Comparison of ENCODE assay signal across 8 mouse cellular contexts in genomic region chr5:24483326-24483725, GRCm38 (mm10). TPM values are rescaled to one million over a fixed set of nuclear protein-coding genes. Genes with fewer than 3 reads are reported as not detected.
A peak's percentile ranks its signal among the peaks of the same experiment; 100 is the strongest.
DNase-seq lines count a peak whose midpoint lies in the region; ATAC-seq and TF ChIP-seq lines count a peak whose summit lies in the region.

No protein-coding gene starts in this region.

- H3K4me1 ChIP-seq in kidney, adult 2 months (ENCODE audit: control insufficient read depth, insufficient read depth, low read length), result peaks cover 6% of the 10 kb centered on the region; the same call in 1 of the 2 replicates
- 0 out of 4 replicates have a peak, but pooled peaks cover 0 to 2% of the 10 kb centered on the region in 2 experiments for H3K4me1 ChIP-seq in liver, embryonic 14.5 days (replicated peaks; ENCODE audit: control insufficient read depth in 2 of 2, insufficient read depth in 2 of 2, low read length in 1 of 2)
- no peaks in the 10 kb centered on the region for H3K4me1 ChIP-seq in thymus, adult 2 months (replicated peaks; ENCODE audit: control insufficient read depth, insufficient read depth, low read length)

- H3K36me3 ChIP-seq in kidney, adult 2 months (ENCODE audit: control insufficient read depth, insufficient read depth, low read length), result no peaks in the 10 kb centered on the region
- peaks cover 17% of the 10 kb centered on the region for H3K36me3 ChIP-seq in liver, embryonic 14.5 days (replicated peaks; ENCODE audit: control insufficient read depth, insufficient read depth, low read depth)
- H3K36me3 ChIP-seq in thymus, adult 2 months (ENCODE audit: control insufficient read depth, insufficient read depth, low read length), result peaks cover 12% of the 10 kb centered on the region

- H3K9me3 ChIP-seq in liver, embryonic 14.5 days (ENCODE audit: control insufficient read depth, low read length), result no peaks in the 10 kb centered on the region

- no peak for TF ChIP-seq EP300 in liver, embryonic 14.5 days (IDR thresholded peaks at IDR 0.05; ENCODE audit: low read depth)

- H3K4me3 ChIP-seq in kidney, adult 2 months (ENCODE audit: insufficient read depth, low read depth, low read length), result peak overlapping the region; percentile 35
- H3K4me3 ChIP-seq in liver, embryonic 14.5 days (ENCODE audit: insufficient read depth in 1 of 2, low read depth in 2 of 2, low read length in 2 of 2), result no peak overlapping the region
- H3K4me3 ChIP-seq in thymus, adult 2 months (ENCODE audit: control insufficient read depth, insufficient read depth, low read length), result no peak overlapping the region

- peak; percentile 60 for DNase-seq in CD4-positive helper T cell, adult 2 months (ENCODE audit: low read depth, low spot score)
- DNase-seq in ZHBTc4 (ENCODE audit: low read depth, low spot score), result peak; percentile 91
- DNase-seq in heart, adult 18-20 months, result peak; percentile 43 to 56
- peak; percentile 90 for DNase-seq in kidney, adult 2 months
- DNase-seq in liver, embryonic 14.5 days (ENCODE audit: low read depth in 3 of 3, low spot score in 3 of 3), result peak; percentile 30 to 35 (median 32)
- DNase-seq in neural tube, embryonic 10.5 days (ENCODE audit: extremely low spot score, low spot score), result peak; percentile 69
- DNase-seq in thymus, adult 2 months, result peak; percentile 46

- H3K4me2 ChIP-seq in liver, embryonic 14.5 days (ENCODE audit: low read depth), result peak overlapping the region; percentile 19

- no peak overlapping the region for H3K9ac ChIP-seq in liver, embryonic 14.5 days (replicated peaks)

- 28% methylated on average over 11 of the region's 11 CpGs for WGBS in kidney, adult 2 months
- 53% methylated on average over 11 of the region's 11 CpGs for WGBS in liver, embryonic 14.5 days (ENCODE audit: insufficient replicate concordance)
- WGBS in thymus, adult 2 months, result 60% methylated on average over 11 of the region's 11 CpGs

- TF ChIP-seq POLR2A in kidney, adult 2 months (IDR thresholded peaks at IDR 0.05; ENCODE audit: low read depth, low read length), result no peak
- no peak for TF ChIP-seq POLR2A in thymus, adult 2 months (IDR thresholded peaks at IDR 0.05; ENCODE audit: control insufficient read depth, extremely low read depth, insufficient read depth, low read length, poor library complexity)

- peak overlapping the region; percentile 91 for H3K27ac ChIP-seq in kidney, adult 2 months (ENCODE audit: insufficient read depth, low read depth, low read length)
- H3K27ac ChIP-seq in liver, embryonic 14.5 days, result no peak overlapping the region
- no peak overlapping the region for H3K27ac ChIP-seq in thymus, adult 2 months (ENCODE audit: control insufficient read depth, insufficient read depth, low read length)

- H3K27me3 ChIP-seq in kidney, adult 2 months (replicated peaks; ENCODE audit: control insufficient read depth, insufficient read depth, low read length), result no peaks in the 10 kb centered on the region
- no peaks in the 10 kb centered on the region for H3K27me3 ChIP-seq in liver, embryonic 14.5 days (ENCODE audit: control insufficient read depth, insufficient read depth, low read length)
- H3K27me3 ChIP-seq in thymus, adult 2 months (ENCODE audit: control insufficient read depth, insufficient read depth, low read length), result no peaks in the 10 kb centered on the region

- ATAC-seq in common myeloid progenitor, adult 5-6 weeks (replicated peaks; ENCODE audit: low read depth, poor library complexity, severe bottlenecking), result peak; percentile 81
- peak; percentile 10; the same call in 1 of the 2 replicates for ATAC-seq in liver, embryonic 14.5 days (ENCODE audit: insufficient read depth)

- TF ChIP-seq CTCF in kidney, adult 2 months (conservative IDR thresholded peaks at IDR 0.05; ENCODE audit: insufficient read depth, insufficient read length, low read depth, low read length), result peak; percentile 89
- peak; percentile 86 for TF ChIP-seq CTCF in liver, embryonic 14.5 days (IDR thresholded peaks at IDR 0.05; ENCODE audit: low read depth)
- TF ChIP-seq CTCF in thymus, adult 2 months (IDR thresholded peaks at IDR 0.05; ENCODE audit: borderline replicate concordance, control insufficient read depth, extremely low read depth, insufficient read depth, low read length, poor library complexity), result peak; percentile 72; the same call in 1 of the 2 replicates

RNA-seq across cellular contexts. Expression of gene Agap3, which starts 31.3 kb away (rescaled TPM):
- 23.6 and 35.8 TPM in 2 replicates for total RNA-seq in common myeloid progenitor, adult 5-6 weeks (2017)
- 10 to 100 TPM; 89.1 to 98.9 TPM for total RNA-seq in heart, adult 18-20 months (2021)
- 59.4 and 62.3 TPM in 2 replicates for polyA plus RNA-seq in kidney, adult 2 months (2012; rRNA removed)
- polyA plus RNA-seq in liver, embryonic 14.5 days (2012; rRNA removed), result 16.9 and 17.8 TPM in 2 replicates
- polyA plus RNA-seq in liver, embryonic 14.5 days (2014; fragmentation: Nextera tagmentation; extraction: Ambion mirVana), result 6.6 and 10.1 TPM in 2 replicates
- polyA plus RNA-seq in thymus, adult 2 months (2012; rRNA removed), result 111 and 117 TPM in 2 replicates

RNA-seq across cellular contexts. Expression of gene Tmub1, which starts 35.7 kb away (rescaled TPM):
- 9.1 and 9.5 TPM in 2 replicates for total RNA-seq in common myeloid progenitor, adult 5-6 weeks (2017)
- total RNA-seq in heart, adult 18-20 months (2021), result 10 to 100 TPM; 10.7 to 10.8 TPM
- 60.0 and 68.9 TPM in 2 replicates for polyA plus RNA-seq in kidney, adult 2 months (2012; rRNA removed)
- polyA plus RNA-seq in liver, embryonic 14.5 days (2012; rRNA removed), result 5.3 and 7.6 TPM in 2 replicates
- 4.0 and 6.5 TPM in 2 replicates for polyA plus RNA-seq in liver, embryonic 14.5 days (2014; fragmentation: Nextera tagmentation; extraction: Ambion mirVana)
- 122 and 136 TPM in 2 replicates for polyA plus RNA-seq in thymus, adult 2 months (2012; rRNA removed)

RNA-seq across cellular contexts. Expression of gene Fastk, which starts 38.2 kb away (rescaled TPM):
- 19.0 and 30.9 TPM in 2 replicates for total RNA-seq in common myeloid progenitor, adult 5-6 weeks (2017)
- 100 to 1,000 TPM; 288 to 330 TPM for total RNA-seq in heart, adult 18-20 months (2021)
- 291 and 403 TPM in 2 replicates for polyA plus RNA-seq in kidney, adult 2 months (2012; rRNA removed)
- polyA plus RNA-seq in liver, embryonic 14.5 days (2012; rRNA removed), result 59.9 and 82.4 TPM in 2 replicates
- 40.8 and 47.2 TPM in 2 replicates for polyA plus RNA-seq in liver, embryonic 14.5 days (2014; fragmentation: Nextera tagmentation; extraction: Ambion mirVana)
- 424 and 481 TPM in 2 replicates for polyA plus RNA-seq in thymus, adult 2 months (2012; rRNA removed)

RNA-seq across cellular contexts. Expression of gene Gbx1, which starts 43.7 kb away (rescaled TPM):
- total RNA-seq in common myeloid progenitor, adult 5-6 weeks (2017), result not detected in 2 replicates
- not detected for total RNA-seq in heart, adult 18-20 months (2021)
- polyA plus RNA-seq in kidney, adult 2 months (2012; rRNA removed), result 0.05 and 0.11 TPM in 2 replicates
- not detected in 2 replicates for polyA plus RNA-seq in liver, embryonic 14.5 days (2012; rRNA removed)
- polyA plus RNA-seq in liver, embryonic 14.5 days (2014; fragmentation: Nextera tagmentation; extraction: Ambion mirVana), result not detected in 2 replicates
- polyA plus RNA-seq in thymus, adult 2 months (2012; rRNA removed), result 0.05 TPM in 2 replicates

RNA-seq across cellular contexts. Expression of gene Asb10, which starts 57.5 kb away (rescaled TPM):
- 0.69 TPM in 1 of 2 replicates, not detected in the other for total RNA-seq in common myeloid progenitor, adult 5-6 weeks (2017)
- 10 to 100 TPM; 83.7 to 90.6 TPM for total RNA-seq in heart, adult 18-20 months (2021)
- polyA plus RNA-seq in kidney, adult 2 months (2012; rRNA removed), result 0.38 and 1.6 TPM in 2 replicates
- 0.08 and 0.13 TPM in 2 replicates for polyA plus RNA-seq in liver, embryonic 14.5 days (2012; rRNA removed)
- polyA plus RNA-seq in liver, embryonic 14.5 days (2014; fragmentation: Nextera tagmentation; extraction: Ambion mirVana), result not detected in 2 replicates
- 0.38 and 9.5 TPM in 2 replicates for polyA plus RNA-seq in thymus, adult 2 months (2012; rRNA removed)

Comparison
In these comparisons a context has a peak if more than half of its experiments do, and no peak if none do; other contexts are left out.
1. DNase-seq: peak in every context shown above with its lines; median percentile 91 in ZHBTc4; 90 in kidney, adult 2 months; 69 in neural tube, embryonic 10.5 days; 60 in CD4-positive helper T cell, adult 2 months; 50 in heart, adult 18-20 months; 46 in thymus, adult 2 months; 32 in liver, embryonic 14.5 days.